Mouse (Mus musculus) spleen, adult 2 months (tissue): ENCODE results near the gene Slc6a8. TPM values are rescaled to one million over a fixed set of nuclear protein-coding genes. Genes with fewer than 3 reads are reported as not detected.

Source experiments
- DNase-seq, 2 experiments: peaks; one replicate each; pipeline versions ENCODE4 v3.0.0 to v3.0.0-alpha.2; 2012 to 2021; ENCODE audit warnings: low spot score in 2 of 2, low read depth in 1 of 2
- H3K27ac ChIP-seq: fragments of 200-500 bp; 2 replicates; pipeline ENCODE4 v1.5.1; 2012; ENCODE audit warnings: low read length, inconsistent platforms; ENCODE audit not compliant: insufficient read depth
- H3K27me3 ChIP-seq: fragments of 200-500 bp; 2 replicates; pipeline ENCODE4 v1.6.1; 2012; ENCODE audit warnings: mild to moderate bottlenecking, moderate library complexity, low read length, inconsistent platforms; ENCODE audit not compliant: control insufficient read depth, insufficient read depth
- H3K36me3 ChIP-seq: fragments of 200-500 bp; 2 replicates; pipeline ENCODE4 v1.6.1; 2012; ENCODE audit warnings: mild to moderate bottlenecking, low read length, inconsistent platforms; ENCODE audit not compliant: control insufficient read depth, insufficient read depth
- H3K4me1 ChIP-seq: fragments of 200-500 bp; 2 replicates; pipeline ENCODE4 v1.6.1; 2011; ENCODE audit warnings: inconsistent platforms; ENCODE audit not compliant: control insufficient read depth, insufficient read depth, insufficient read length
- H3K4me3 ChIP-seq: fragments of 200-500 bp; 2 replicates; pipeline ENCODE4 v1.5.1; 2011; ENCODE audit warnings: mild to moderate bottlenecking, inconsistent platforms; ENCODE audit not compliant: insufficient read depth, insufficient read length; ENCODE audit errors: extremely low read depth
- CTCF ChIP-seq: fragments of 200-500 bp; IDR thresholded peaks from 2 replicates; pipeline ENCODE4 v1.5.1; 2011; ENCODE audit warnings: mild to moderate bottlenecking, inconsistent platforms; ENCODE audit not compliant: insufficient read depth, insufficient read length, insufficient replicate concordance; ENCODE audit errors: extremely low read depth
- POLR2A ChIP-seq: fragments of 200-500 bp; IDR thresholded peaks from 2 replicates; pipeline ENCODE4 v1.6.1; 2011; ENCODE audit warnings: low read depth, low read length, inconsistent platforms
- WGBS: fragments of 180-500 bp; shearing (Covaris S2); methylation state at CpG from one replicate; pipeline ENCODE4 v1.1.7; 2018; 5-methylcytosine and 5-hydroxymethylcytosine counted together
- polyA plus RNA-seq: library from polyadenylated mRNA; depleted of rRNA; stranded (reverse); fragments of >200 nt; gene quantifications from 2 replicates; pipeline ENCODE4 v1.2.3, GENCODE M21; 2012

Slc6a8 gene
- polyA plus RNA-seq, 1 experiment: 4.5 TPM

- H3K4me1 ChIP-seq: no peaks in the 10 kb centered on the region
- DNase-seq: no peak
- 91% methylated on average over 2 of the region's 2 CpGs for WGBS
- no peak overlapping the region for H3K4me3 ChIP-seq
- TF ChIP-seq CTCF: no peak
- no peak for TF ChIP-seq POLR2A
- no peak overlapping the region for H3K27ac ChIP-seq
- H3K36me3 ChIP-seq: peaks cover 16% of the 10 kb centered on the region
- H3K27me3 ChIP-seq: no peaks in the 10 kb centered on the region
These were observed 11.2 kb downstream of the Slc6a8 start for GRCm38 (mm10) chrX:73684156-73684555.

- TF ChIP-seq POLR2A (no peak), CTCF (no peak)
- H3K4me1 ChIP-seq: no peaks in the 10 kb centered on the region
- DNase-seq: no peak
- H3K27me3 ChIP-seq: no peaks in the 10 kb centered on the region
- H3K27ac ChIP-seq: no peak overlapping the region
- peaks cover 22% of the 10 kb centered on the region for H3K36me3 ChIP-seq
- no peak overlapping the region for H3K4me3 ChIP-seq
These were observed 12.0 kb downstream of the Slc6a8 start for GRCm38 (mm10) chrX:73684978-73685377.

- Histone ChIP-seq H3K4me1 (no peaks in the 10 kb centered on the region), H3K27ac (no peak overlapping the region), H3K27me3 (no peaks in the 10 kb centered on the region), H3K4me3 (no peak overlapping the region), H3K36me3 (peaks cover 22% of the 10 kb centered on the region)
- DNase-seq: no peak
- TF ChIP-seq POLR2A (no peak), CTCF (no peak)
- WGBS: 78% methylated on average over 3 of the region's 3 CpGs
These were observed 12.7 kb downstream of the Slc6a8 start for GRCm38 (mm10) chrX:73685629-73686028.

GRCm38 (mm10) chrX:73690917-73691629 is 18.1 kb downstream of the Slc6a8 start:
- 58% methylated on average over 5 of the region's 5 CpGs for WGBS
- H3K27me3 ChIP-seq: no peaks in the 10 kb centered on the region
- H3K4me1 ChIP-seq: no peaks in the 10 kb centered on the region
- peaks cover 19% of the 10 kb centered on the region for H3K36me3 ChIP-seq
- no peak overlapping the region for H3K4me3 ChIP-seq
- TF ChIP-seq POLR2A: no peak
- peak; percentile 39; the same call in 1 of the 2 replicates for TF ChIP-seq CTCF
- no peak overlapping the region for H3K27ac ChIP-seq
- peak; percentile 8 to 27 for DNase-seq

GRCm38 (mm10) chrX:73700472-73700871 is 27.5 kb downstream of the Slc6a8 start:
- H3K4me1 ChIP-seq: no peaks in the 10 kb centered on the region
- peaks cover 3% of the 10 kb centered on the region; the same call in 1 of the 2 replicates for H3K36me3 ChIP-seq
- H3K4me3 ChIP-seq: no peak overlapping the region
- DNase-seq: no peak
- no peaks in the 10 kb centered on the region for H3K27me3 ChIP-seq
- no peak for TF ChIP-seq CTCF
- TF ChIP-seq POLR2A: no peak
- 84% methylated on average over 1 of the region's 1 CpGs for WGBS
- H3K27ac ChIP-seq: no peak overlapping the region

- Histone ChIP-seq H3K4me1 (peaks cover 5% of the 10 kb centered on the region), H3K27ac (peak overlapping the region; percentile 71), H3K4me3 (peak overlapping the region; percentile 68), H3K27me3 (no peaks in the 10 kb centered on the region), H3K36me3 (peaks cover 1% of the 10 kb centered on the region; the same call in 1 of the 2 replicates)
- WGBS: 25% methylated on average over 21 of the region's 21 CpGs
- TF ChIP-seq POLR2A (no peak), CTCF (no peak)
- peak in 1 of 2 experiments; percentile 31 for DNase-seq
These were observed 42.6 kb downstream of the Slc6a8 start for GRCm38 (mm10) chrX:73715476-73716108.

GRCm38 (mm10) chrX:73716109-73716661 is 43.2 kb downstream of the Slc6a8 start, which contains the start of the genes Bcap31 and Abcd1:
Bcap31 (minus strand) TSS chrX:73716175.
Abcd1 (plus strand) TSS chrX:73716597.
- Histone ChIP-seq H3K36me3 (peaks cover 5% of the 10 kb centered on the region), H3K4me1 (peaks cover 8% of the 10 kb centered on the region), H3K27ac (peak within 1 kb of the TSS; percentile 99), H3K27me3 (no peaks in the 10 kb centered on the region), H3K4me3 (peak within 1 kb of the TSS; percentile 85)
- 24% methylated on average over 45 of the region's 45 CpGs for WGBS
- peak; percentile 78 for TF ChIP-seq POLR2A
- TF ChIP-seq CTCF: no peak
- DNase-seq: peak; percentile 92 to 93
